Mouse (Mus musculus): ENCODE measurements around the gene Pcgf6. TPM values are rescaled to one million over a fixed set of nuclear protein-coding genes. Genes with fewer than 3 reads are reported as not detected.

Pcgf6 gene
- polyA plus RNA-seq, 1 experiment from 2014 or later: 33.3 TPM

GRCm38 (mm10) chr19:46989479-46990152 lies 61.1 kb downstream of the Pcgf6 start:
- ATAC-seq (ENCODE audit: low FRiP score, low read depth): no peak
- no peak overlapping the region for H3K27ac ChIP-seq

GRCm38 (mm10) chr19:46988231-46989087 lies 62.2 kb downstream of the Pcgf6 start:
- no peak overlapping the region for H3K27ac ChIP-seq
- no peaks in the 10 kb centered on the region for H3K27me3 ChIP-seq (replicated peaks)
- H3K4me1 ChIP-seq: 0 out of 2 replicates have a peak, but pooled peaks cover 3% of the 10 kb centered on the region
- H3K9me3 ChIP-seq: no peaks in the 10 kb centered on the region
- H3K4me2 ChIP-seq (replicated peaks): no peak overlapping the region
- H3K36me3 ChIP-seq: no peaks in the 10 kb centered on the region
- H3K4me3 ChIP-seq: no peak overlapping the region
- no peak for ATAC-seq (ENCODE audit: low FRiP score, low read depth)
- H3K9ac ChIP-seq: no peak overlapping the region
- WGBS: 62% methylated on average over 16 of the region's 16 CpGs

More at GRCm38 (mm10) chr19:46989479-46990152, 61.1 kb downstream of the Pcgf6 start:
- 0 out of 2 replicates have a peak, but pooled peaks cover 3% of the 10 kb centered on the region for H3K4me1 ChIP-seq
- no peak overlapping the region for H3K4me3 ChIP-seq
- H3K27me3 ChIP-seq (replicated peaks): no peaks in the 10 kb centered on the region
- 85% methylated on average over 20 of the region's 20 CpGs for WGBS
- no peaks in the 10 kb centered on the region for H3K9me3 ChIP-seq
- no peak overlapping the region for H3K9ac ChIP-seq
- H3K36me3 ChIP-seq: no peaks in the 10 kb centered on the region
- H3K4me2 ChIP-seq (replicated peaks): no peak overlapping the region

- Histone ChIP-seq H3K9ac (no peak overlapping the region), H3K27ac (no peak overlapping the region), H3K9me3 (no peaks in the 10 kb centered on the region), H3K4me3 (no peak overlapping the region), H3K36me3 (no peaks in the 10 kb centered on the region), H3K4me1 (0 out of 2 replicates have a peak, but pooled peaks cover 3% of the 10 kb centered on the region), H3K4me2 (replicated peaks) (no peak overlapping the region), H3K27me3 (replicated peaks) (no peaks in the 10 kb centered on the region)
- no peak for ATAC-seq (ENCODE audit: low FRiP score, low read depth)
- WGBS: 88% methylated on average over 6 of the region's 6 CpGs
These were observed 63.1 kb downstream of the Pcgf6 start for GRCm38 (mm10) chr19:46987646-46988045.

- ATAC-seq (ENCODE audit: low FRiP score, low read depth): no peak
- no peak overlapping the region for H3K9ac ChIP-seq
- H3K9me3 ChIP-seq: no peaks in the 10 kb centered on the region
- H3K4me2 ChIP-seq (replicated peaks): no peak overlapping the region
- no peak overlapping the region for H3K4me3 ChIP-seq
- WGBS: 88% methylated on average over 13 of the region's 13 CpGs
- H3K27me3 ChIP-seq (replicated peaks): no peaks in the 10 kb centered on the region; the same call in 1 of the 2 replicates
- 0 out of 2 replicates have a peak, but pooled peaks cover 3% of the 10 kb centered on the region for H3K4me1 ChIP-seq
- no peaks in the 10 kb centered on the region for H3K36me3 ChIP-seq
- no peak overlapping the region for H3K27ac ChIP-seq
These were observed 65.7 kb downstream of the Pcgf6 start for GRCm38 (mm10) chr19:46984726-46985622.

- Histone ChIP-seq H3K27me3 (replicated peaks) (no peaks in the 10 kb centered on the region; the same call in 1 of the 2 replicates), H3K4me1 (0 out of 2 replicates have a peak, but pooled peaks cover 3% of the 10 kb centered on the region), H3K27ac (no peak overlapping the region), H3K9me3 (no peaks in the 10 kb centered on the region), H3K36me3 (no peaks in the 10 kb centered on the region), H3K4me2 (replicated peaks) (no peak overlapping the region), H3K9ac (no peak overlapping the region), H3K4me3 (no peak overlapping the region)
- no peak for ATAC-seq (ENCODE audit: low FRiP score, low read depth)
- WGBS: 60% methylated on average over 11 of the region's 11 CpGs
These were observed 66.7 kb downstream of the Pcgf6 start for GRCm38 (mm10) chr19:46983966-46984380.

Other genes with a start within 250 kb of the Pcgf6 start
- 632 and 642 TPM in 2 replicates for gene Ina, start 36.2 kb downstream of the Pcgf6 start, polyA plus RNA-seq (2016; fragmentation: Nextera tagmentation; extraction: Ambion mirVana)
- 76.9 and 81.5 TPM in 2 replicates for gene Nt5c2, start 35.8 kb downstream of the Pcgf6 start, polyA plus RNA-seq (2016; fragmentation: Nextera tagmentation; extraction: Ambion mirVana)
- gene Taf5, start 16.8 kb upstream of the Pcgf6 start, polyA plus RNA-seq (2016; fragmentation: Nextera tagmentation; extraction: Ambion mirVana): 9.7 and 12.6 TPM in 2 replicates
- 1,410 and 1,413 TPM in 2 replicates for gene Usmg5, start 39.7 kb upstream of the Pcgf6 start, polyA plus RNA-seq (2016; fragmentation: Nextera tagmentation; extraction: Ambion mirVana)
- gene Pdcd11, start 39.9 kb upstream of the Pcgf6 start, polyA plus RNA-seq (2016; fragmentation: Nextera tagmentation; extraction: Ambion mirVana): 10.0 and 10.1 TPM in 2 replicates
- 1.9 and 2.0 TPM in 2 replicates for gene Calhm2, start 87.4 kb upstream of the Pcgf6 start, polyA plus RNA-seq (2016; fragmentation: Nextera tagmentation; extraction: Ambion mirVana)
- not detected in 2 replicates for gene Calhm1, start 93.3 kb upstream of the Pcgf6 start, polyA plus RNA-seq (2016; fragmentation: Nextera tagmentation; extraction: Ambion mirVana)
- gene Calhm3, start 106.9 kb upstream of the Pcgf6 start, polyA plus RNA-seq (2016; fragmentation: Nextera tagmentation; extraction: Ambion mirVana): not detected in 2 replicates
- 6.3 TPM in 2 replicates for gene Neurl1a, start 127.9 kb upstream of the Pcgf6 start, polyA plus RNA-seq (2016; fragmentation: Nextera tagmentation; extraction: Ambion mirVana)